Comparison of ENCODE assay signal across 9 mouse cellular contexts in the genomic region with DNA sequence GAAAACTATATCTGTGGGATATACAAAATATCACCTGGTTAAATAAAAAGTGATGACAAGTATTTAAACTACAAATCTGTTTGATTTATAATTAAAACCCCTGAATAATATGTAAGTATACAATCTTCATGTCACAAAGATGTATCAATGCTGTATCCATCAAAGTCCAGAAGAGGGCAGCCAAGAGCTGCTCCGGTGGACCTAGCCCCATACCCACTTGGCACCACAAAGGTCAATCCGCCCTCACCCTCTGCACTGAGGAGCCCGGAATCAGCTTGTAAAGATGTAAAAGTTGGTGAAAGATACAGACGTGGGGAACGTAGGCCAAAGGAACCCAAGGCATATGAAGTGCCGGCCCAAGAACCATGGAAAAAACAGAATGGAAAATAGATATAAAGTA.
DNase-seq lines count a peak whose midpoint lies in the region; ATAC-seq and TF ChIP-seq lines count a peak whose summit lies in the region.
"Had no signal": no experiment of that assay in that cellular context is flagged by ENCODE, and none has a peak within 500 bp of the region (broad histone marks: within the 10 kb centered on the region; RNA-seq: fewer than 3 reads in every experiment).

No protein-coding gene starts in this region.

- peak; percentile 75 for ATAC-seq in forebrain, embryonic 14.5 days
- ATAC-seq in intestine, postnatal 0 days, result 0 out of 2 replicates have a peak, but pooled peaks have one; percentile 33
- ATAC-seq in limb, embryonic 14.5 days (ENCODE audit: low FRiP score, low read depth), result no peak

- peak; percentile 50 for DNase-seq in urinary bladder, postnatal 14 days (ENCODE audit: low spot score)
- no peak for DNase-seq in urinary bladder, postnatal 10 days (ENCODE audit: low spot score)
- peak; percentile 32 for DNase-seq in c-Kit-positive CD71-negative TER-119-negative erythroid progenitor cells, embryonic 14.5 days (ENCODE audit: low read depth)
- DNase-seq in forebrain, embryonic 14.5 days (ENCODE audit: low spot score), result peak; percentile 76
- peak; percentile 65 for DNase-seq in limb, embryonic 14.5 days (ENCODE audit: low spot score)
- DNase-seq in naive thymus-derived CD4-positive, alpha-beta T cell, adult 2 months (ENCODE audit: low read depth), result peak; percentile 71
- DNase-seq in thymus, adult 18-20 months, result peak; percentile 7 to 14

- no peak overlapping the region for H3K4me2 ChIP-seq in forebrain, embryonic 14.5 days (ENCODE audit: low read length)
- no peak overlapping the region for H3K4me2 ChIP-seq in intestine, postnatal 0 days (replicated peaks; ENCODE audit: low read depth)
- H3K4me2 ChIP-seq in limb, embryonic 14.5 days (replicated peaks; ENCODE audit: low read depth, low read length, severe bottlenecking), result no peak overlapping the region

- no peaks in the 10 kb centered on the region for H3K4me1 ChIP-seq in forebrain, embryonic 14.5 days (ENCODE audit: control insufficient read depth, insufficient read depth, low read length)
- H3K4me1 ChIP-seq in intestine, postnatal 0 days (replicated peaks; ENCODE audit: control insufficient read depth, insufficient read depth, low read length), result no peaks in the 10 kb centered on the region
- no peaks in the 10 kb centered on the region for H3K4me1 ChIP-seq in limb, embryonic 14.5 days (ENCODE audit: control insufficient read depth, insufficient read depth, low read length)

- no peaks in the 10 kb centered on the region for H3K9me3 ChIP-seq in forebrain, embryonic 14.5 days (replicated peaks; ENCODE audit: control insufficient read depth, low read length)
- H3K9me3 ChIP-seq in intestine, postnatal 0 days (ENCODE audit: control insufficient read depth), result no peaks in the 10 kb centered on the region
- no peaks in the 10 kb centered on the region for H3K9me3 ChIP-seq in limb, embryonic 14.5 days (ENCODE audit: control insufficient read depth, low read length)

- no peaks in the 10 kb centered on the region for H3K36me3 ChIP-seq in forebrain, embryonic 14.5 days (ENCODE audit: control insufficient read depth, insufficient read depth, low read length)
- H3K36me3 ChIP-seq in intestine, postnatal 0 days (ENCODE audit: control insufficient read depth, insufficient read depth), result no peaks in the 10 kb centered on the region
- no peaks in the 10 kb centered on the region for H3K36me3 ChIP-seq in limb, embryonic 14.5 days (ENCODE audit: control insufficient read depth, insufficient read depth, low read length)

- TF ChIP-seq POLR2A in limb, embryonic 14.5 days (IDR thresholded peaks at IDR 0.05; ENCODE audit: borderline replicate concordance, extremely low read depth, insufficient read depth, insufficient read length), result no peak

- H3K9ac ChIP-seq in forebrain, embryonic 14.5 days (ENCODE audit: low read length), result no peak overlapping the region
- H3K9ac ChIP-seq in intestine, postnatal 0 days (ENCODE audit: low read depth, low read length), result no peak overlapping the region
- no peak overlapping the region for H3K9ac ChIP-seq in limb, embryonic 14.5 days (ENCODE audit: low read depth, low read length, severe bottlenecking)

- H3K4me3 ChIP-seq in forebrain, embryonic 14.5 days (ENCODE audit: low read depth, low read length), result no peak overlapping the region
- H3K4me3 ChIP-seq in intestine, postnatal 0 days (ENCODE audit: low read depth, low read length), result no peak overlapping the region
- H3K4me3 ChIP-seq in limb, embryonic 14.5 days (replicated peaks; ENCODE audit: low read length), result no peak overlapping the region
- H3K4me3 ChIP-seq: erythroblast, embryonic 14.5 days had no signal

- peak; percentile 91 for TF ChIP-seq CTCF in intestine, postnatal 0 days (IDR thresholded peaks at IDR 0.05; ENCODE audit: low read depth)

- H3K27me3 ChIP-seq in forebrain, embryonic 14.5 days (replicated peaks; ENCODE audit: control insufficient read depth, insufficient read depth, low read length), result no peaks in the 10 kb centered on the region
- no peaks in the 10 kb centered on the region for H3K27me3 ChIP-seq in intestine, postnatal 0 days (replicated peaks; ENCODE audit: control insufficient read depth, insufficient read depth, low read length)
- no peaks in the 10 kb centered on the region for H3K27me3 ChIP-seq in limb, embryonic 14.5 days (ENCODE audit: control insufficient read depth, insufficient read depth, low read length)

- H3K27ac ChIP-seq in forebrain, embryonic 14.5 days (ENCODE audit: low read depth, low read length), result no peak overlapping the region
- H3K27ac ChIP-seq in intestine, postnatal 0 days (ENCODE audit: low read depth, low read length), result no peak overlapping the region
- no peak overlapping the region for H3K27ac ChIP-seq in limb, embryonic 14.5 days (replicated peaks; ENCODE audit: low read depth, low read length)

- 13% methylated on average over 6 of the region's 6 CpGs for WGBS in forebrain, embryonic 14.5 days
- WGBS in intestine, postnatal 0 days, result 14% methylated on average over 6 of the region's 6 CpGs
- WGBS in limb, embryonic 14.5 days, result 15% methylated on average over 6 of the region's 6 CpGs
